Mouse (Mus musculus): ENCODE results near the gene Sdk2. TPM values are rescaled to one million over a fixed set of nuclear protein-coding genes. Genes with fewer than 3 reads are reported as not detected.

The Sdk2 gene
- polyA plus RNA-seq, 1 experiment from 2014 or later: 0.39 TPM

- peak overlapping the region; percentile 67; the same call in 1 of the 2 replicates for H3K27ac ChIP-seq
- DNase-seq: no peak
- no peak overlapping the region for H3K9ac ChIP-seq
- H3K36me3 ChIP-seq: no peaks in the 10 kb centered on the region
- ATAC-seq (ENCODE audit: low read depth): no peak
- H3K4me1 ChIP-seq (replicated peaks): peaks cover 49% of the 10 kb centered on the region
- 56% methylated on average over 4 of the region's 4 CpGs for WGBS (ENCODE audit: insufficient replicate concordance)
- no peaks in the 10 kb centered on the region for H3K9me3 ChIP-seq (replicated peaks)
- peak overlapping the region; percentile 61; the same call in 1 of the 2 replicates for H3K4me2 ChIP-seq
- H3K4me3 ChIP-seq (replicated peaks): no peak overlapping the region
- H3K27me3 ChIP-seq: no peaks in the 10 kb centered on the region; the same call in 1 of the 2 replicates
Measured at GRCm38 (mm10) chr11:113786395-113786794, 280.5 kb downstream of the Sdk2 start.

DNA sequence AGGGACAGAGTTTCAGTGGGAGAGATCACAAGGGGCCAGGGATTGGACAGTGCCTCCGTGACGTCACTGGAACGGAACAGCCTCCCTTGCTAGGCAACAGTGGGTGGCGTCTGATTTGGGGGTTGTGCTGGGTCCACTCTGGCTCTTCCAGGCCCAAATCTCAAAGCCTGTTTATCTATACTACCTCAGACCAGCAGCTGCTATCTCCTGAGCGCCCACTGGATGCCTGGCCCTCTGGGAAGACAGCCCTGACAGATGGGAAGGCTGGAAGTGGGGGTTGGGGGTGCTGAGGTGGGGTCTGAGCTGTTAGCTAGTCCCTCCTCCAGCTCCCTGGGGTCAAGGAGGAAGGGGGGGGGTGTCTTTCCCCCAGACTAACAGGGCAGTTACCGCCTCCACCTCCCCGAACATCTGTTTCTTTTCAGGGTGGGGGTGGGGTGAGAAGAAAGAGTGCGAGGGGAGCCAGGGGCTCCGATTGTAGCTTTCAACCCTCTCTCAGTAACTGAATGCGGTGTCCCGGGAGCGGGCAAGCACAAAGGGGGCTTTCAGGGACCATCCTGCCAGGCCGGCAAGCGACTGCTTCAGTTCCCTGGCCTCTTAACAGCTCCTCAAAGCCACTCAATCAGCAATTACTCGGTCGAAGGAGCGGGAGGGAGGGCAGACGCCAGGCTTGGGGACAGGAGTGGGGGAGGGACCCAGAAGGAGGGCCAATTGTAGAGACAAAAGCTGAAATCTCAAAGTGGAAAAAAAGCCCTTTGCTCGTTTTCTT lies 281.3 kb downstream of the Sdk2 start:
- ATAC-seq (ENCODE audit: low read depth): peak; percentile 85
- H3K4me2 ChIP-seq: peak overlapping the region; percentile 61
- peak overlapping the region; percentile 67 for H3K27ac ChIP-seq
- H3K9ac ChIP-seq: peak overlapping the region; percentile 49; the same call in 1 of the 2 replicates
- no peaks in the 10 kb centered on the region for H3K27me3 ChIP-seq
- peaks cover 54% of the 10 kb centered on the region for H3K4me1 ChIP-seq (replicated peaks)
- 4% methylated on average over 19 of the region's 19 CpGs for WGBS (ENCODE audit: insufficient replicate concordance)
- peak; percentile 73 for DNase-seq
- peak overlapping the region; percentile 31 for H3K4me3 ChIP-seq (replicated peaks)
- H3K9me3 ChIP-seq (replicated peaks): no peaks in the 10 kb centered on the region
- H3K36me3 ChIP-seq: no peaks in the 10 kb centered on the region

DNA sequence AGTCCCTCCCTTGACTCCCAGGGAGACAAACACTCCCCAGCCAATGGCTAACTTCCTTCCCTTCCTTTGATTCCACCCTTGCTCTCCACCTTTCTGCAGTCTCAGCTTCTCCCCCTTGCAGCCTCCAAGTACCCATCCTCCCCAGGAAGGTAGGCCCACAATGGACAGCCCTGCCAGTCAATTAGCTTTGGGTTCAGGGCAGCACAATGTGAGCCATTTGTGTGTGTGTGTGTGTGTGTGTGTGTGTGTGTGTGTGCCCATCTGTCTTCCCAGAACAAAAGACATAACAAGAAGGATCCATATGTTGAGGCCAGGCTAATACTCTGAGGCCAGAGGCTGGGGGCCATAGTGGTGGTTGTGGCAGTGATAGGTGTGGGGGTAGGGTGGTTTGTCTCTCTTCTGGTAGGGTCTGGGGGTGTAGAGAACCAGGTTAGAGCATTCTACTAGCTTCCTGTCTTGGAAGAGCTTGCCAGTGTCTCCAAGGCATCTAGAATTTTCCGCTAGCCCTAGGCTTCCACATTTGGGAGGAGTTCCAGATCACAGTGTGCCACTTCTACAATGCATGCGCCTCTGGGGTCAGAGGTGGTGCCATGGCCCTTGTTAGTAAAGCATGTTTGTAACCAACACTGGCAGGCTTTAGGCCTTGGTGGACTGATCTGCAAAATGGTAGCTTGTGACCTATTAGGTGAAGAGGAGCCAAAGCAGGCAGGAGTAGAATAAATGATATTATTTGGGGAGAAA lies 282.0 kb downstream of the Sdk2 start:
- H3K4me1 ChIP-seq (replicated peaks): peaks cover 61% of the 10 kb centered on the region
- 58% methylated on average over 2 of the region's 2 CpGs for WGBS (ENCODE audit: insufficient replicate concordance)
- ATAC-seq (ENCODE audit: low read depth): peak; percentile 2; the same call in 1 of the 2 replicates

DNA sequence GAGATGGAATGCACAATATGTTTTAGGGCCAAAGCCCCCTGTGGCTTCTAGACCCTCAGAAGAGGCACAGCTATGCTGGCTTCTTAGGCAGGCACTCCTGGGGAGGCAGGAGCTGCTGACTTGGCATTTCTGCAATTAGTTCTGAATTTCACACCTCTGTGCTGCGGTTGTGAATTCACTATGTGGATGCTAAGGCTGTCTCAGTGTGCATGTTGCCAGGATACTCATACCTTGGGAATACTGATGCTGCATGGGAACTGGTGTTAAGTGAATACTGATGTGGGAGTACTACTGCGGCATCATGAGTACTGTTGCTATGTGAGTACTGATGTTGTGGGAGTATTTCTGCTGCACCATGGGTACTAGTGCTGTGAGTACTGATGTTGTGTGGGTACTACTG lies 284.4 kb downstream of the Sdk2 start:
- Histone ChIP-seq H3K9ac (no peak overlapping the region), H3K27ac (no peak overlapping the region), H3K27me3 (0 out of 2 replicates have a peak, but pooled peaks cover 3% of the 10 kb centered on the region), H3K9me3 (replicated peaks) (no peaks in the 10 kb centered on the region), H3K4me1 (replicated peaks) (peaks cover 65% of the 10 kb centered on the region), H3K36me3 (no peaks in the 10 kb centered on the region), H3K4me3 (replicated peaks) (no peak overlapping the region), H3K4me2 (no peak overlapping the region)
- DNase-seq (no peak), ATAC-seq (ENCODE audit: low read depth) (no peak)
- 89% methylated on average over 2 of the region's 2 CpGs for WGBS (ENCODE audit: insufficient replicate concordance)

More for the DNA sequence above, 282.0 kb downstream of the Sdk2 start:
- Histone ChIP-seq H3K27ac (peak overlapping the region; percentile 67; the same call in 1 of the 2 replicates), H3K36me3 (no peaks in the 10 kb centered on the region), H3K9me3 (replicated peaks) (no peaks in the 10 kb centered on the region), H3K27me3 (0 out of 2 replicates have a peak, but pooled peaks cover 3% of the 10 kb centered on the region), H3K4me3 (replicated peaks) (no peak overlapping the region), H3K9ac (no peak overlapping the region; the same call in 1 of the 2 replicates), H3K4me2 (peak overlapping the region; percentile 61)
- DNase-seq: no peak

DNA sequence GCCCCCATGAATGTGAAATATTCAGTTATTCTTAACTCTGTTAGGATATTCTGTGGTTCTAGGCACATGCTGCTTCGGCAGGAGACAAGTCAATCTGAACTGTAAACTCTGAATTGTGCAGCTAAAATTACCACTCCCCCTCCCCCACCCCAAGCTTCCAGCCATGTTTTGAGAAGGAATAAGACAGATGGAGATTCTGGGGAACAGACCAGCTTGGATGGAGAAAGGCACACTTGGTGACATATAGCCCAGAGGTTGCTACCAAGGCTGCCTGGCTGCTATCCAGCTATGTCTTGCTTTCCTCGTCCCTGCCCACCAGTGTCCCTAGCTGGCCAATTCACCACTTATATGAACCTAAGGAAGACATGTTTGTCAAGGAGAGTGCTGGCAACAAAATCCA lies 284.8 kb downstream of the Sdk2 start:
- ATAC-seq (ENCODE audit: low read depth) (no peak), DNase-seq (no peak)
- Histone ChIP-seq H3K9ac (no peak overlapping the region), H3K27ac (no peak overlapping the region), H3K4me3 (replicated peaks) (no peak overlapping the region), H3K4me1 (replicated peaks) (peaks cover 65% of the 10 kb centered on the region), H3K36me3 (no peaks in the 10 kb centered on the region), H3K4me2 (no peak overlapping the region), H3K27me3 (0 out of 2 replicates have a peak, but pooled peaks cover 3% of the 10 kb centered on the region), H3K9me3 (replicated peaks) (no peaks in the 10 kb centered on the region)
- 74% methylated on average over 2 of the region's 2 CpGs for WGBS (ENCODE audit: insufficient replicate concordance)

DNA sequence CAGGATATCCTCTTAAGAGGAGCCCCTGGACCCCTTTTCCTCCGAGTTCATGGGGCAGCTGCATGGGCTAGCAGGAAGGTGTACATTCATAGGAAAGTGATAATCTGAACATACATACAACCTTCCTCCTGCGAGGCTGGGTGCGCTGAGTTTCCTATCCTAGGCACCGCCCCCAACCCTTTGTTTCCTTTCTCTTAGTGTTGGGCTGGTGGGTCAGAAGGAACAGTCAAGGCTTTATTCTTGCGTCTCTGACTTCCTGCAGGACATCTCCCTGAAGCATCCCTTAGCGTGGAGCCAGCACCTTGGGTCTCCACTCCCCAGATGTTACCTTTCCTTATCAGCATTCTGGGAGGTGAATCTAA lies 287.2 kb downstream of the Sdk2 start:
- no peaks in the 10 kb centered on the region for H3K36me3 ChIP-seq
- no peaks in the 10 kb centered on the region for H3K9me3 ChIP-seq (replicated peaks)
- no peak overlapping the region for H3K4me2 ChIP-seq
- 0 out of 2 replicates have a peak, but pooled peaks cover 3% of the 10 kb centered on the region for H3K27me3 ChIP-seq
- 15% methylated on average over 6 of the region's 6 CpGs for WGBS (ENCODE audit: insufficient replicate concordance)
- H3K4me3 ChIP-seq (replicated peaks): no peak overlapping the region
- DNase-seq: no peak
- H3K9ac ChIP-seq: 0 out of 2 replicates have a peak overlapping the region, but pooled peaks have one; percentile 18
- ATAC-seq (ENCODE audit: low read depth): no peak
- H3K27ac ChIP-seq: no peak overlapping the region
- H3K4me1 ChIP-seq (replicated peaks): peaks cover 47% of the 10 kb centered on the region

- Histone ChIP-seq H3K9ac (0 out of 2 replicates have a peak overlapping the region, but pooled peaks have one; percentile 18), H3K9me3 (replicated peaks) (no peaks in the 10 kb centered on the region), H3K36me3 (no peaks in the 10 kb centered on the region), H3K4me2 (peak overlapping the region; percentile 68; the same call in 1 of the 2 replicates), H3K27ac (peak overlapping the region; percentile 52), H3K4me1 (replicated peaks) (peaks cover 45% of the 10 kb centered on the region), H3K4me3 (replicated peaks) (no peak overlapping the region), H3K27me3 (0 out of 2 replicates have a peak, but pooled peaks cover 3% of the 10 kb centered on the region)
- no peak for DNase-seq
- 39% methylated on average over 20 of the region's 20 CpGs for WGBS (ENCODE audit: insufficient replicate concordance)
- no peak for ATAC-seq (ENCODE audit: low read depth)
Measured at GRCm38 (mm10) chr11:113778733-113779679, 287.8 kb downstream of the Sdk2 start.

DNA sequence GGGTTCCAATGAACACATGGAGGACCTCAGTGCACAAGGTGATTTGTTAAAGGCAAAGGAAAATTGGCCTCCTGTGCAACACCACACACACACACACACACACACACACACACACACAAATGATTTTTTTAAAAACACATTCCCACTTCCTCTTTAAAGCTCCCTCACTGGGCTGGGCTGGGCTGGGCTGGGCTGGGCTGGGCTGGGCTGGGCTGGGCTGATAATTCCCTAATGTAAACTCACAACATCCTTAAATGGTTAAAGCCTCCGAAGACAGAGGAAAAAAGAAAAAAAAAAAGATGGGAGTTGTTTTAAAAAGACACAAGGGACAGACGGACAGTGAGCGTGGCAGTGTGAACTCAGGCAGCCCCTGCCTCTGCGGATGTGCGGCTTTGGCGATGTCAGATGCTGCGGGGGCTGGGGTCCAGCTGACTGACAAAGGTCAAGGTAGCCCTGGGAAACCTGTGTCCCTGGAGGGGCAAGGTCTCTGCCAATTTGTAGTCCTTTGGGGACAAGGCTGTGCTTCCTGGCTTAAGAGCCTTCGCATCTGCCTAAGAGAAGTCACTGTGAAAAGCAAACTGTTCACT lies 288.9 kb downstream of the Sdk2 start:
- Histone ChIP-seq H3K4me2 (peak overlapping the region; percentile 68), H3K27ac (peak overlapping the region; percentile 79), H3K27me3 (0 out of 2 replicates have a peak, but pooled peaks cover 3% of the 10 kb centered on the region), H3K36me3 (no peaks in the 10 kb centered on the region), H3K9ac (peak overlapping the region; percentile 61; the same call in 1 of the 2 replicates), H3K9me3 (replicated peaks) (no peaks in the 10 kb centered on the region), H3K4me1 (replicated peaks) (peaks cover 45% of the 10 kb centered on the region), H3K4me3 (replicated peaks) (peak overlapping the region; percentile 30; the same call in 1 of the 2 replicates)
- ATAC-seq (ENCODE audit: low read depth) (peak; percentile 86), DNase-seq (no peak)
- WGBS (ENCODE audit: insufficient replicate concordance): 31% methylated on average over 8 of the region's 8 CpGs

DNA sequence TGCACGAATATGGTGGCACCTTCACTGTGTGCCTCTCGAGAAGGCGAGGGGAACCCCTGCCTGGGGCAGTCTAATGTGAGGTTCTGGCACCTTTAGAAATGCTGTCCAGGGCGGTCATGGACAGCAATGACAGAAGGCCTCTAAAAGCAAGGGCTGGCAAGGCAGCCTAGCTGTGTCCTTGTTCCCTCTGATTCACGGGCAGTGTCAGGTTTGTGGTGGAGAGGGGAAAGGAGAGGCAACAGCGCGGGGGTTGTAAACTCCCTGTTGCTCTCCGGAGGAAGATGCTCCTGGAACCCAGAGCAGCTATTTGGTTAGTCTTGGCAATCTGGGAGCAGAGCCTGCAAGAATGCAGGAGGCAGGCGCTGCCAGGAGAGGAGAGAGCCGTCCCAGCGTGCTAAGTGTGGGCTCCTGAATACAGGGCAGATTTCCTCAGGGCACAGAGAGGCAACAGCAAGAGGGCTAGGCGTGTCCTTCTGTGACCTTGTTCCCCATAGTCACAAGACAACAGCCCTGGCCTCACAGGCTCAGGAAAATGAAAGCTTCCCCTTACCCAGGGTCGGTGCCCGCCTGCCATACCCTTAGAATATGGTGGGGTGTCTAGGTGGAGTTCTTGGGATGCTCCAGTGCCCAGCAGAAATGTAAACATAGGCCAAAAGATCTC lies 289.9 kb downstream of the Sdk2 start:
- peaks cover 45% of the 10 kb centered on the region for H3K4me1 ChIP-seq (replicated peaks)
- DNase-seq (no peak), ATAC-seq (ENCODE audit: low read depth) (0 out of 2 replicates have a peak, but pooled peaks have one; percentile 7)
- 67% methylated on average over 14 of the region's 14 CpGs for WGBS (ENCODE audit: insufficient replicate concordance)
- H3K27me3 ChIP-seq: 0 out of 2 replicates have a peak, but pooled peaks cover 3% of the 10 kb centered on the region
- peak overlapping the region; percentile 14; the same call in 1 of the 2 replicates for H3K9ac ChIP-seq
- H3K4me3 ChIP-seq (replicated peaks): no peak overlapping the region
- H3K4me2 ChIP-seq: peak overlapping the region; percentile 68; the same call in 1 of the 2 replicates
- H3K27ac ChIP-seq: peak overlapping the region; percentile 79; the same call in 1 of the 2 replicates
- H3K36me3 ChIP-seq: no peaks in the 10 kb centered on the region
- no peaks in the 10 kb centered on the region for H3K9me3 ChIP-seq (replicated peaks)

GRCm38 (mm10) chr11:113774773-113775172 lies 292.1 kb downstream of the Sdk2 start:
- Histone ChIP-seq H3K9ac (no peak overlapping the region), H3K27ac (no peak overlapping the region), H3K9me3 (replicated peaks) (no peaks in the 10 kb centered on the region), H3K27me3 (0 out of 2 replicates have a peak, but pooled peaks cover 2% of the 10 kb centered on the region), H3K36me3 (no peaks in the 10 kb centered on the region), H3K4me3 (replicated peaks) (no peak overlapping the region), H3K4me1 (replicated peaks) (peaks cover 33% of the 10 kb centered on the region), H3K4me2 (no peak overlapping the region)
- WGBS (ENCODE audit: insufficient replicate concordance): 82% methylated on average over 3 of the region's 3 CpGs
- ATAC-seq (ENCODE audit: low read depth): no peak
- no peak for DNase-seq
